Mouse (Mus musculus) cerebellum, adult 2 months (tissue): ENCODE measurements around the gene Crb2.

Experiments
- CTCF ChIP-seq: fragments of 200-500 bp; IDR thresholded peaks from 2 replicates; pipeline ENCODE4 v1.5.1; 2011; ENCODE audit warnings: low read depth, mild to moderate bottlenecking, control low read depth, low read length, moderate library complexity, borderline replicate concordance; ENCODE audit not compliant: insufficient read depth
- POLR2A ChIP-seq: fragments of 200-500 bp; IDR thresholded peaks from 2 replicates; pipeline ENCODE4 v1.6.1; 2011; ENCODE audit warnings: low read length, control low read depth, borderline replicate concordance; ENCODE audit not compliant: insufficient read depth

DNA sequence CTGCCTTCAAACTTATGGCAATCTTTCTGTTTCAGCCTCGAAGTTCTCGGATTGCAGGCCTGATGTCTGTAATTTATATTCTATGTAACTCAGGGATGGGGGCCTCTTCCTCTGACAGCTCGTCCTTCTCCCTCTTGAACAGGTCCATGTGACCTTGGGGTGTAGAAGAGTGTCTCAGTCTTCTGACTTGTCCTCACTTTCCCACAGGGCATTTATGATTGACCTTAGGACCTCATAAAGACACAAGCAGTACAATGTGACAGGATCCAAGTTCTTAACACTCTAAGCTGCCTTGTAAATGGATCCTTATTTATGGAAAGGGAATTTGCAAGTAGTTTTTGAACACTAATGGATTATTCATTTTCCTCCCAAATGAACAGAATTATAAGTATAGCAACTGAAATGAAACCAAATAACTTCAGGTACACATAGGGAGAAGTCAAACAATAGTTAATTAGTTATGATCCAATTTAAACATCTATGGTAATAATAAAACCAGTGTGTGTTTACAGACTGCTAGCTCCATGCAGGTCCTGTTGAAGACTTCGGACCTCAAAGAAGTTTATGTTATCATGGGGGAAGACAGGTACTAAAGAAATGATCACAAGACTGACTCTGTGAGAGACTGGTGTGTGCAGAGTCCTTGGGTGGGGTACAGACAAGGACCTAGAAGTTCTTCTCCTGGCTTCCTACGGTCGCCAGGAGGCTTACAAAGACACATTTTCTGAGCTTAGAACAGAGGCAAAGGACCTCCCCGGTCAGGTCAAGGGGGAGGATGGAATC lies 62.3 kb downstream of the Crb2 start:
- TF ChIP-seq POLR2A (no peak), CTCF (no peak)
